In genomic region chr12:28181265-28181664, GRCm38 (mm10) we compare ENCODE assay signal across 19 mouse cellular contexts.
DNase-seq lines count a peak whose midpoint lies in the region; ATAC-seq and TF ChIP-seq lines count a peak whose summit lies in the region.
"Had no signal": no experiment of that assay in that cellular context is flagged by ENCODE, and none has a peak within 500 bp of the region (broad histone marks: within the 10 kb centered on the region; RNA-seq: fewer than 3 reads in every experiment).

No protein-coding gene starts in this region.

- H3K79me2 ChIP-seq in CH12.LX (replicated peaks; ENCODE audit: control insufficient read depth, extremely low read depth, insufficient read depth, poor library complexity, severe bottlenecking): no peaks in the 10 kb centered on the region

- H3K36me3 ChIP-seq in kidney, postnatal 0 days (ENCODE audit: insufficient read depth, low read length): no peaks in the 10 kb centered on the region
- H3K36me3 ChIP-seq in CH12.LX (replicated peaks in 1 of 2; ENCODE audit: control insufficient read depth in 1 of 2, insufficient read depth in 1 of 2, low read length in 1 of 2): no peaks in the 10 kb centered on the region
- H3K36me3 ChIP-seq: embryonic facial prominence, embryonic 15.5 days; heart, embryonic 13.5 days; stomach, embryonic 15.5 days had no signal

- dilution Hi-C loops in CH12.LX (cut with MboI; ENCODE audit: extremely low pct_ligation_motif_present, extremely low pct_unique_long_range_greater_than_20kb, low sequenced_read_pairs): no loop called here

- H3K27me3 ChIP-seq in kidney, postnatal 0 days (ENCODE audit: insufficient read depth, low read length): no peaks in the 10 kb centered on the region
- H3K27me3 ChIP-seq in CH12.LX (replicated peaks): no peaks in the 10 kb centered on the region
- H3K27me3 ChIP-seq: embryonic facial prominence, embryonic 15.5 days; heart, embryonic 13.5 days; stomach, embryonic 15.5 days had no signal

- H3K4me3 ChIP-seq in kidney, postnatal 0 days (replicated peaks; ENCODE audit: low read depth, low read length): no peak overlapping the region
- H3K4me3 ChIP-seq in CH12.LX (replicated peaks in 1 of 3; ENCODE audit: low read depth in 2 of 3, low read length in 2 of 3, poor library complexity in 1 of 3): no peak overlapping the region
- H3K4me3 ChIP-seq: embryonic facial prominence, embryonic 15.5 days; heart, embryonic 13.5 days; stomach, embryonic 15.5 days had no signal

- TF ChIP-seq EP300 in CH12.LX (IDR thresholded peaks at IDR 0.05; ENCODE audit: low read length): no peak

- H3K27ac ChIP-seq in kidney, postnatal 0 days: no peak overlapping the region
- no peak overlapping the region for H3K27ac ChIP-seq in CH12.LX (ENCODE audit: insufficient read depth, low read depth)
- H3K27ac ChIP-seq: embryonic facial prominence, embryonic 15.5 days; heart, embryonic 13.5 days; stomach, embryonic 15.5 days had no signal

- 72% methylated on average over 2 of the region's 2 CpGs for WGBS in kidney, postnatal 0 days

- H3K4me1 ChIP-seq in kidney, postnatal 0 days (replicated peaks; ENCODE audit: insufficient read depth, low read length): no peaks in the 10 kb centered on the region
- no peaks in the 10 kb centered on the region for H3K4me1 ChIP-seq in CH12.LX (ENCODE audit: control insufficient read depth in 1 of 2, insufficient read depth in 2 of 2)
- H3K4me1 ChIP-seq: embryonic facial prominence, embryonic 15.5 days; heart, embryonic 13.5 days; stomach, embryonic 15.5 days had no signal

- in situ Hi-C loops in CH12.LX (cut with MboI; ENCODE audit: low pct_ligation_motif_present, low pct_unique_long_range_greater_than_20kb, low sequenced_read_pairs): no loop called here

- DNase-seq in cerebellum, postnatal 10 days: peak; percentile 10 to 11
- no peak for DNase-seq in cerebellum, adult 9-11 months
- peak; percentile 5 for DNase-seq in kidney, postnatal 0 days (ENCODE audit: low spot score)
- DNase-seq in kidney, postnatal 10 days: no peak
- peak; percentile 21 for DNase-seq in CH12.LX (ENCODE audit: extremely low read depth)
- peak; percentile 5 for DNase-seq in ZHBTc4 (ENCODE audit: low read depth, low spot score)
- no peak for DNase-seq in cerebellum, adult 18-20 months
- DNase-seq: cerebellum, adult 9-10 months; embryo, embryonic 11 days; forebrain, postnatal 0 days; kidney, adult 11 months; lung, postnatal 36 days; retina, postnatal 1 day; thymus, adult 2 months had no signal

- no peaks in the 10 kb centered on the region for H3K9me3 ChIP-seq in kidney, postnatal 0 days (replicated peaks; ENCODE audit: low read length)
- no peaks in the 10 kb centered on the region for H3K9me3 ChIP-seq in CH12.LX (replicated peaks; ENCODE audit: low read length)
- H3K9me3 ChIP-seq: embryonic facial prominence, embryonic 15.5 days; heart, embryonic 13.5 days; stomach, embryonic 15.5 days had no signal

- H3K4me2 ChIP-seq in kidney, postnatal 0 days (ENCODE audit: low read length): no peak overlapping the region
- no peak overlapping the region for H3K4me2 ChIP-seq in CH12.LX (ENCODE audit: insufficient read depth, low read depth, poor library complexity, severe bottlenecking)
- H3K4me2 ChIP-seq: embryonic facial prominence, embryonic 15.5 days; heart, embryonic 13.5 days; stomach, embryonic 15.5 days had no signal

- TF ChIP-seq CTCF in kidney, postnatal 0 days (IDR thresholded peaks at IDR 0.05; ENCODE audit: low read depth): peak; percentile 44
- peak; percentile 23 to 24; a peak in 2 of 4 replicates for TF ChIP-seq CTCF in CH12.LX (conservative IDR thresholded peaks at IDR 0.05 in 1 of 2, IDR thresholded peaks at IDR 0.05 in 1 of 2; ENCODE audit: low read depth in 2 of 2, low read length in 2 of 2)

- no peak overlapping the region for H3K9ac ChIP-seq in kidney, postnatal 0 days (ENCODE audit: low read depth, low read length)
- H3K9ac ChIP-seq in CH12.LX (ENCODE audit: insufficient read depth, low read depth): no peak overlapping the region
- H3K9ac ChIP-seq: embryonic facial prominence, embryonic 15.5 days; forebrain, postnatal 0 days; heart, embryonic 13.5 days; stomach, embryonic 15.5 days had no signal

- ATAC-seq in kidney, postnatal 0 days (replicated peaks; ENCODE audit: low FRiP score, low read depth): no peak
- ATAC-seq: forebrain, postnatal 0 days; hindbrain, embryonic 16.5 days; midbrain, embryonic 16.5 days had no signal

- TF ChIP-seq POLR2A in CH12.LX (IDR thresholded peaks at IDR 0.05; ENCODE audit: low read depth, low read length): no peak

- peak; percentile 15 for TF ChIP-seq RAD21 in CH12.LX (IDR thresholded peaks at IDR 0.05; ENCODE audit: low read depth, low read length)

TF ChIP-seq in CH12.LX, 34 proteins besides CTCF, POLR2A, EP300 and RAD21:
- TF ChIP-seq ZNF384 (IDR thresholded peaks at IDR 0.05; ENCODE audit: low read depth, low read length): no peak
- TF ChIP-seq ZKSCAN1 (IDR thresholded peaks at IDR 0.05; ENCODE audit: borderline replicate concordance, low read depth, low read length): no peak
- TF ChIP-seq ZMIZ1 (IDR thresholded peaks at IDR 0.05; ENCODE audit: low read depth, low read length): no peak
- TF ChIP-seq UBTF (IDR thresholded peaks at IDR 0.05; ENCODE audit: low read depth, low read length): no peak
- no peak for TF ChIP-seq E2F4 (IDR thresholded peaks at IDR 0.05; ENCODE audit: insufficient replicate concordance, low read depth, low read length)
- TF ChIP-seq MYC (IDR thresholded peaks at IDR 0.05; ENCODE audit: low read depth, low read length): no peak
- no peak for TF ChIP-seq CHD2 (IDR thresholded peaks at IDR 0.05; ENCODE audit: low read length)
- TF ChIP-seq USF1 (IDR thresholded peaks at IDR 0.05; ENCODE audit: low read depth, low read length): no peak
- TF ChIP-seq PAX5 (IDR thresholded peaks at IDR 0.05; ENCODE audit: low read length): no peak
- no peak for TF ChIP-seq POLR2AphosphoS2 (IDR thresholded peaks at IDR 0.05; ENCODE audit: low read depth, low read length)
TF ChIP-seq in CH12.LX: peak in this region for 0.

Comparison
In these comparisons a context has a peak if more than half of its experiments do, and no peak if none do; other contexts are left out.
1. DNase-seq: peak in cerebellum, postnatal 10 days (2 of 2), kidney, postnatal 0 days (single experiment), CH12.LX (single experiment) and ZHBTc4 (single experiment); none in cerebellum, adult 9-11 months (single experiment), kidney, postnatal 10 days (single experiment) and cerebellum, adult 18-20 months (0 of 2).